Mouse (Mus musculus): ENCODE data around the gene Gm10447.

- TF ChIP-seq POLR2A (IDR thresholded peaks at IDR 0.05; ENCODE audit: borderline replicate concordance, low read depth, low read length) (no peak), CTCF (IDR thresholded peaks at IDR 0.05; ENCODE audit: low read depth, low read length) (peak; percentile 35; the same call in 1 of the 2 replicates)
Measured at GRCm38 (mm10) chr11:53485719-53486118, 28.8 kb upstream of the Gm10447 start.
